Mouse (Mus musculus) kidney, postnatal 10 days (tissue): Measurements from ENCODE around the gene Tmem218.
A peak's percentile ranks its signal among the peaks of the same experiment; 100 is the strongest.

Experiments
- DNase-seq: peaks from one replicate; pipeline ENCODE4 v3.0.0; 2021; ENCODE audit warnings: mixed read lengths

Gene Tmem218

GRCm38 (mm10) chr9:37207929-37208411, at the start of gene Tmem218:
Gene Tmem218 (plus strand): TSS chr9:37208223.
- DNase-seq: peak; percentile 93

- no peak for DNase-seq
Observed at GRCm38 (mm10) chr9:37160686-37161085, 47.3 kb upstream of the Tmem218 start.

GRCm38 (mm10) chr9:37166899-37167298, 41.1 kb upstream of the Tmem218 start:
- DNase-seq: peak; percentile 23

- no peak for DNase-seq
Observed at GRCm38 (mm10) chr9:37173376-37173775, 34.6 kb upstream of the Tmem218 start.

GRCm38 (mm10) chr9:37176002-37176401, 32.0 kb upstream of the Tmem218 start:
- DNase-seq: peak; percentile 49

GRCm38 (mm10) chr9:37177107-37177506, 30.9 kb upstream of the Tmem218 start:
- peak; percentile 81 for DNase-seq

GRCm38 (mm10) chr9:37177551-37177950, 30.5 kb upstream of the Tmem218 start:
- DNase-seq: no peak

GRCm38 (mm10) chr9:37178911-37179310, 29.1 kb upstream of the Tmem218 start:
- DNase-seq: peak; percentile 16

- DNase-seq: no peak
Observed at GRCm38 (mm10) chr9:37179596-37179995, 28.4 kb upstream of the Tmem218 start.

- no peak for DNase-seq
Observed at GRCm38 (mm10) chr9:37181596-37181995, 26.4 kb upstream of the Tmem218 start.

GRCm38 (mm10) chr9:37183176-37183575, 24.8 kb upstream of the Tmem218 start:
- no peak for DNase-seq

GRCm38 (mm10) chr9:37187407-37187806, 20.6 kb upstream of the Tmem218 start:
- DNase-seq: no peak

- DNase-seq: no peak
Observed at GRCm38 (mm10) chr9:37188024-37188423, 20.0 kb upstream of the Tmem218 start.

- no peak for DNase-seq
Observed at GRCm38 (mm10) chr9:37197067-37197466, 11.0 kb upstream of the Tmem218 start.

- no peak for DNase-seq
Observed at GRCm38 (mm10) chr9:37200414-37200813, 7.6 kb upstream of the Tmem218 start.

GRCm38 (mm10) chr9:37203884-37204283, 4.1 kb upstream of the Tmem218 start:
- DNase-seq: peak; percentile 35

GRCm38 (mm10) chr9:37213060-37213738, 5.2 kb downstream of the Tmem218 start:
- no peak for DNase-seq

- DNase-seq: no peak
Observed at GRCm38 (mm10) chr9:37214327-37215060, 6.5 kb downstream of the Tmem218 start.

GRCm38 (mm10) chr9:37220755-37221154, 12.7 kb downstream of the Tmem218 start:
- DNase-seq: no peak

GRCm38 (mm10) chr9:37225581-37225980, 17.6 kb downstream of the Tmem218 start:
- DNase-seq: no peak

GRCm38 (mm10) chr9:37229880-37230325, 21.9 kb downstream of the Tmem218 start:
- DNase-seq: peak; percentile 76

- no peak for DNase-seq
Observed at GRCm38 (mm10) chr9:37230486-37231195, 22.6 kb downstream of the Tmem218 start.
